Mouse (Mus musculus) heart, postnatal 0 days (tissue): ENCODE measurements around the gene Znfx1. TPM values are rescaled to one million over a fixed set of nuclear protein-coding genes. Genes with fewer than 3 reads are reported as not detected.
A peak's percentile ranks its signal among the peaks of the same experiment; 100 is the strongest.

Experiments
- ATAC-seq: fragments of 200-750 bp; cut with Nextera tagmentation; 2 replicates; pipeline ENCODE4 v1.8.0; 2017; ENCODE audit warnings: low read depth, moderate number of reproducible peaks, moderate library complexity; ENCODE audit not compliant: insufficient read depth
- DNase-seq: peaks from one replicate; pipeline ENCODE4 v3.0.0-alpha.2; 2016; ENCODE audit warnings: low spot score
- H3K27ac ChIP-seq: fragments of 300-500 bp; sonication (generic); 2 replicates; pipeline ENCODE4 v1.5.1; 2014; ENCODE audit warnings: low read depth, mild to moderate bottlenecking
- H3K27me3 ChIP-seq: fragments of 300-500 bp; sonication (generic); 2 replicates; pipeline ENCODE4 v1.6.1; 2014; ENCODE audit warnings: low read length, mixed read lengths; ENCODE audit not compliant: control insufficient read depth, insufficient read depth
- H3K36me3 ChIP-seq: fragments of 300-500 bp; sonication (generic); replicated peaks from 2 replicates; pipeline ENCODE4 v1.6.1; 2014; ENCODE audit warnings: low read length, mixed read lengths; ENCODE audit not compliant: control insufficient read depth, insufficient read depth
- H3K4me1 ChIP-seq: fragments of 300-500 bp; sonication (generic); 2 replicates; pipeline ENCODE4 v1.6.1; 2014; ENCODE audit warnings: antibody characterized with exemption; ENCODE audit not compliant: control insufficient read depth, insufficient read depth
- H3K4me2 ChIP-seq: fragments of 300-500 bp; sonication (generic); 2 replicates; pipeline ENCODE4 v1.6.1; 2014; ENCODE audit warnings: low read depth, mild to moderate bottlenecking, low read length, moderate library complexity
- H3K4me3 ChIP-seq: fragments of 300-500 bp; sonication (generic); 2 replicates; pipeline ENCODE4 v1.5.1; 2014; ENCODE audit warnings: low read depth, low read length
- H3K9ac ChIP-seq: fragments of 300-500 bp; sonication (generic); replicated peaks from 2 replicates; pipeline ENCODE4 v1.6.1; 2014; ENCODE audit warnings: low read depth, low read length, mixed read lengths
- H3K9me3 ChIP-seq: fragments of 300-500 bp; sonication (generic); replicated peaks from 2 replicates; pipeline ENCODE4 v1.6.1; 2016; ENCODE audit warnings: low read length; ENCODE audit not compliant: control insufficient read depth
- CTCF ChIP-seq: IDR thresholded peaks from 2 replicates; pipeline ENCODE4 v1.5.1; 2016; ENCODE audit warnings: antibody characterized with exemption, control low read depth, low read depth
- EP300 ChIP-seq: IDR thresholded peaks from 2 replicates; pipeline ENCODE4 v1.6.1; 2016; ENCODE audit warnings: antibody characterized with exemption, low read depth
- WGBS: fragments of 180-500 bp; shearing (Covaris S2); extraction: QIAGEN DNeasy Blood & Tissue Kit; methylation state at CpG from one replicate; pipeline ENCODE4 v1.1.7; 2014; 5-methylcytosine and 5-hydroxymethylcytosine counted together
- polyA plus RNA-seq: library from polyadenylated mRNA; unstranded; fragments of >200 nt; fragmentation: Nextera tagmentation; extraction: Ambion mirVana; gene quantifications from 2 replicates; pipeline ENCODE4 v1.2.1, GENCODE M21; 2015
- total RNA-seq: library from RNA; depleted of rRNA; stranded (reverse); fragments of >200 nt; gene quantifications from 2 replicates; pipeline ENCODE4 v1.2.3, GENCODE M21; 2014; ENCODE audit warnings: low replicate concordance

The Znfx1 gene
- total and polyA plus RNA-seq, 2 experiments from 2014 or later, result 6.9 to 35.4 TPM

- no peaks in the 10 kb centered on the region for H3K9me3 ChIP-seq
- H3K9ac ChIP-seq, result no peak overlapping the region
- no peak for DNase-seq
- H3K36me3 ChIP-seq, result no peaks in the 10 kb centered on the region
- TF ChIP-seq EP300 (no peak), CTCF (no peak)
- H3K4me1 ChIP-seq, result peaks cover 23% of the 10 kb centered on the region
- no peak overlapping the region for H3K4me3 ChIP-seq
- WGBS, result 82% methylated on average over 11 of the region's 11 CpGs
- no peak overlapping the region for H3K4me2 ChIP-seq
- H3K27me3 ChIP-seq, result no peaks in the 10 kb centered on the region
- no peak for ATAC-seq
- H3K27ac ChIP-seq, result no peak overlapping the region
These were observed 14.6 kb upstream of the Znfx1 start for GRCm38 (mm10) chr2:167077199-167077962.

DNA sequence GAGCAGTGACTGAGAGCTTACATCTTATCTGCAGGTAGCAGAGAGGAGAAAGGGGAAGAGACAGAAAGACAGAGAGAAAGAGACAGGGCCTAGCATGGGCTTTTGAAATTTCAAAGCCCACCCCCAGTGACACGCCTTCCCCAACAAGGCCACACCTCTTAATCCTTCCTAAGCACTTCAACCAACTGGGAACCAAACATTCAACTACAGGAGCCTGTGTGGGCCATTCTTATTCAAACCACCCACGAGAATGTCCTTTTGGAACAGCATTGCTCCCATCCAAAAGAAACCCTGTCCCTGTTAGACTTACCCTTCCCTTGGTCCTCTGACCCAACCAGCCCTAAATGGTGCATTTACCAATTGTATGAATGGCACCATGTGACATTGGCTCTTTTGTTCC, 13.9 kb upstream of the Znfx1 start:
- 71% methylated on average over 2 of the region's 2 CpGs for WGBS
- no peak overlapping the region for H3K27ac ChIP-seq
- H3K27me3 ChIP-seq, result no peaks in the 10 kb centered on the region
- H3K36me3 ChIP-seq, result no peaks in the 10 kb centered on the region
- ATAC-seq, result no peak
- TF ChIP-seq EP300 (no peak), CTCF (no peak)
- no peaks in the 10 kb centered on the region for H3K9me3 ChIP-seq
- H3K4me1 ChIP-seq, result peaks cover 23% of the 10 kb centered on the region
- no peak overlapping the region for H3K4me3 ChIP-seq
- no peak overlapping the region for H3K9ac ChIP-seq
- no peak for DNase-seq
- H3K4me2 ChIP-seq, result no peak overlapping the region

DNA sequence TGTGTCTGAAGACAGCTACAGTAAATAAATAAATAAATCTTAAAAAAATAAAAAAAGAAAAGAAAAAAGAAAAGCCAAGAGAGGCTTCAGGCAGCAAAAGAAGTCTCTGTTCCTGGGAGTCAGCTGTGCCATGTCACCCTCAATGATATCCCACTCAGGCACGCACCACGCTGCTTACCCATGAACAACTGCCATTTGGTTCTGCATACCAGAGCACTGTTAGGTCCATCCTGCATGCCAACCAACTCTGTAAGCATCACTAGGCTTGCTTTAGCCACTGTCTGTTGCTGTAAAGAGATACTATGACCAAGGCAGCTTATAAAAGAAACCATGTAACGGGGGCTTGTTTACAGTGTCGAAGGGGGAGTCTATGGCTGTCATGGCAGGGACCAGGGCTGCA, 13.5 kb upstream of the Znfx1 start:
- no peak for ATAC-seq
- no peak for TF ChIP-seq CTCF
- no peak for TF ChIP-seq EP300
- Histone ChIP-seq H3K4me1 (peaks cover 19% of the 10 kb centered on the region), H3K27ac (no peak overlapping the region), H3K9me3 (no peaks in the 10 kb centered on the region), H3K9ac (no peak overlapping the region), H3K27me3 (no peaks in the 10 kb centered on the region), H3K4me2 (no peak overlapping the region), H3K4me3 (no peak overlapping the region), H3K36me3 (no peaks in the 10 kb centered on the region)
- 82% methylated on average over 4 of the region's 4 CpGs for WGBS
- DNase-seq, result no peak

GRCm38 (mm10) chr2:167074587-167074986, 11.8 kb upstream of the Znfx1 start:
- DNase-seq, result no peak
- Histone ChIP-seq H3K4me2 (no peak overlapping the region), H3K9ac (no peak overlapping the region), H3K4me1 (peaks cover 9% of the 10 kb centered on the region), H3K36me3 (no peaks in the 10 kb centered on the region), H3K9me3 (no peaks in the 10 kb centered on the region), H3K4me3 (no peak overlapping the region), H3K27me3 (no peaks in the 10 kb centered on the region), H3K27ac (no peak overlapping the region)
- TF ChIP-seq EP300 (no peak), CTCF (no peak)
- WGBS, result 90% methylated on average over 5 of the region's 5 CpGs
- no peak for ATAC-seq

- Histone ChIP-seq H3K4me3 (peak overlapping the region; percentile 49), H3K4me2 (peak overlapping the region; percentile 71), H3K4me1 (no peaks in the 10 kb centered on the region), H3K9me3 (no peaks in the 10 kb centered on the region), H3K27me3 (no peaks in the 10 kb centered on the region), H3K27ac (no peak overlapping the region), H3K36me3 (no peaks in the 10 kb centered on the region), H3K9ac (no peak overlapping the region; the same call in 1 of the 2 replicates)
- TF ChIP-seq EP300 (no peak), CTCF (peak; percentile 100)
- DNase-seq (peak; percentile 92), ATAC-seq (peak; percentile 95)
- WGBS, result 9% methylated on average over 22 of the region's 22 CpGs
These were observed 9.1 kb upstream of the Znfx1 start for GRCm38 (mm10) chr2:167071641-167072601.
